Mouse (Mus musculus): ENCODE measurements around the gene Tcap. TPM values are rescaled to one million over a fixed set of nuclear protein-coding genes. Genes with fewer than 3 reads are reported as not detected.
"Not testable (repeated sequence)": the region's sequence is repeated elsewhere in the genome, so short reads cannot be mapped to it uniquely, and the experiment has no call there.

The Tcap gene
- polyA plus RNA-seq, 1 experiment from 2014 or later: not detected

GRCm38 (mm10) chr11:98377787-98378186 is 5.8 kb upstream of the Tcap start:
- ATAC-seq (no peak), DNase-seq (ENCODE audit: low read depth, low spot score) (no peak)
- ChIA-PET POLR2A (no interaction called here), CTCF (interaction anchor here (1.0 to 2.4 kb wide), 3 partner anchors 11 to 35 kb away, joined by 3 to 10 read pairs (median 7); no protein-coding TSS in a partner anchor)
- no peak for TF ChIP-seq CTCF (IDR thresholded peaks at IDR 0.05)
- no peaks in the 10 kb centered on the region for H3K27me3 ChIP-seq
- in situ Hi-C loops (cut with MboI; ENCODE audit: low pct_unique_long_range_greater_than_20kb): no loop called here

GRCm38 (mm10) chr11:98379379-98379778 is 4.2 kb upstream of the Tcap start:
- ChIA-PET POLR2A (interaction anchor here (1.9 kb wide), 1 partner anchor 13 kb away, joined by 4 read pairs; no protein-coding TSS in a partner anchor), CTCF (interaction anchor here (1.5 kb wide), 1 partner anchor 10 kb away, joined by 5 read pairs; no protein-coding TSS in a partner anchor)
- no peak for TF ChIP-seq CTCF (IDR thresholded peaks at IDR 0.05)
- ATAC-seq: no peak
- no peak for DNase-seq (ENCODE audit: low read depth, low spot score)
- no peaks in the 10 kb centered on the region for H3K27me3 ChIP-seq
- in situ Hi-C loops (cut with MboI; ENCODE audit: low pct_unique_long_range_greater_than_20kb): no loop called here

GRCm38 (mm10) chr11:98380106-98380505 is 3.5 kb upstream of the Tcap start:
- CTCF ChIA-PET: interaction anchor here (0.6 to 1.5 kb wide), 3 partner anchors 8 to 12 kb away, joined by 3 to 5 read pairs (median 4); no protein-coding TSS in a partner anchor

GRCm38 (mm10) chr11:98381651-98382050 is 2.0 kb upstream of the Tcap start:
- H3K27me3 ChIP-seq: no peaks in the 10 kb centered on the region
- ChIA-PET POLR2A (no interaction called here), CTCF (no interaction called here)
- in situ Hi-C loops (cut with MboI; ENCODE audit: low pct_unique_long_range_greater_than_20kb): no loop called here
- DNase-seq (ENCODE audit: low read depth, low spot score) (no peak), ATAC-seq (no peak)
- no peak for TF ChIP-seq CTCF (IDR thresholded peaks at IDR 0.05)

More at GRCm38 (mm10) chr11:98380106-98380505, 3.5 kb upstream of the Tcap start:
- H3K27me3 ChIP-seq: no peaks in the 10 kb centered on the region
- no peak for TF ChIP-seq CTCF (IDR thresholded peaks at IDR 0.05)
- POLR2A ChIA-PET: interaction anchor here (1.9 kb wide), 1 partner anchor 12 kb away, joined by 4 read pairs; no protein-coding TSS in a partner anchor
- in situ Hi-C loops (cut with MboI; ENCODE audit: low pct_unique_long_range_greater_than_20kb): no loop called here
- no peak for DNase-seq (ENCODE audit: low read depth, low spot score)
- ATAC-seq: no peak

GRCm38 (mm10) chr11:98382405-98382804 is 1.2 kb upstream of the Tcap start:
- in situ Hi-C loops (cut with MboI; ENCODE audit: low pct_unique_long_range_greater_than_20kb); POLR2A ChIA-PET; ATAC-seq; H3K27me3 ChIP-seq; DNase-seq (ENCODE audit: low read depth, low spot score): not testable (repeated sequence)
- CTCF ChIA-PET: interaction anchor here (2.1 to 2.5 kb wide), 2 partner anchors 10 to 40 kb away, joined by 11 to 14 read pairs; no protein-coding TSS in a partner anchor

GRCm38 (mm10) chr11:98384216-98384615 is 605 bp downstream of the Tcap start:
- H3K27me3 ChIP-seq: no peaks in the 10 kb centered on the region
- DNase-seq (ENCODE audit: low read depth, low spot score) (no peak), ATAC-seq (no peak)
- ChIA-PET POLR2A (interaction anchor here (1.5 kb wide), 1 partner anchor 10 kb away, joined by 4 read pairs; no protein-coding TSS in a partner anchor), CTCF (interaction anchor here (1.3 to 2.5 kb wide), 4 partner anchors 10 to 42 kb away, joined by 3 to 14 read pairs (median 8); no protein-coding TSS in a partner anchor)
- no peak for TF ChIP-seq CTCF (IDR thresholded peaks at IDR 0.05)
- in situ Hi-C loops (cut with MboI; ENCODE audit: low pct_unique_long_range_greater_than_20kb): no loop called here

- DNase-seq (ENCODE audit: low read depth, low spot score) (no peak), ATAC-seq (no peak)
- TF ChIP-seq CTCF (IDR thresholded peaks at IDR 0.05): no peak
- ChIA-PET CTCF (interaction anchor here (1.3 to 2.5 kb wide), 3 partner anchors 10 to 43 kb away, joined by 3 to 14 read pairs (median 5); no protein-coding TSS in a partner anchor), POLR2A (interaction anchor here (1.5 kb wide), 1 partner anchor 11 kb away, joined by 4 read pairs; no protein-coding TSS in a partner anchor)
- in situ Hi-C loops (cut with MboI; ENCODE audit: low pct_unique_long_range_greater_than_20kb): no loop called here
- H3K27me3 ChIP-seq: no peaks in the 10 kb centered on the region
These were observed 1.4 kb downstream of the Tcap start for GRCm38 (mm10) chr11:98384721-98385637.

GRCm38 (mm10) chr11:98385638-98386585 is 2.3 kb downstream of the Tcap start, which contains the start of gene Pnmt:
Gene Pnmt (plus strand): TSS chr11:98386450.
- ATAC-seq: no peak
- DNase-seq (ENCODE audit: low read depth, low spot score): no peak
- CTCF ChIA-PET: interaction anchor here (1.7 kb wide), 1 partner anchor 41 kb away, joined by 5 read pairs; no protein-coding TSS in a partner anchor
- no peak for TF ChIP-seq CTCF (IDR thresholded peaks at IDR 0.05)
- POLR2A ChIA-PET: interaction anchor here (0.6 kb wide), 1 partner anchor 53 kb away, joined by 3 read pairs; the partner anchor contains the start of gene Mien1
- no peaks in the 10 kb centered on the region for H3K27me3 ChIP-seq
- in situ Hi-C loops (cut with MboI; ENCODE audit: low pct_unique_long_range_greater_than_20kb): no loop called here

- no peaks in the 10 kb centered on the region for H3K27me3 ChIP-seq
- in situ Hi-C loops (cut with MboI; ENCODE audit: low pct_unique_long_range_greater_than_20kb): no loop called here
- TF ChIP-seq CTCF (IDR thresholded peaks at IDR 0.05): no peak
- DNase-seq (ENCODE audit: low read depth, low spot score): no peak
- POLR2A ChIA-PET: interaction anchor here (0.6 to 2.1 kb wide), 2 partner anchors 44 to 52 kb away, joined by 3 to 7 read pairs; partner anchors contain the start of gene Mien1
- no peak for ATAC-seq
- CTCF ChIA-PET: interaction anchor here (1.6 kb wide), 1 partner anchor 44 kb away, joined by 7 read pairs; no protein-coding TSS in a partner anchor
These were observed 3.0 kb downstream of the Tcap start for GRCm38 (mm10) chr11:98386596-98386995.
